Mouse (Mus musculus) gastrocnemius, postnatal 36 days (tissue): ENCODE data around the gene Sp1. TPM values are rescaled to one million over a fixed set of nuclear protein-coding genes. Genes with fewer than 3 reads are reported as not detected.
A peak's percentile ranks its signal among the peaks of the same experiment; 100 is the strongest.

Source experiments
- DNase-seq, 2 experiments: peaks; one replicate each; pipeline ENCODE4 v3.0.0; 2022
- intact Hi-C: fragments of 180-260 bp; cut with DNase I; formaldehyde crosslinking; loops from one replicate; pipeline ENCODE4 v1.15.1; 2025
- total RNA-seq, 2 experiments: library from RNA; stranded (reverse); gene quantifications; 2 replicates each; pipeline ENCODE4 v1.2.3; 2021

Gene Sp1
- total RNA-seq, 2 experiments from 2014 or later: 20.2 to 22.8 TPM

DNA sequence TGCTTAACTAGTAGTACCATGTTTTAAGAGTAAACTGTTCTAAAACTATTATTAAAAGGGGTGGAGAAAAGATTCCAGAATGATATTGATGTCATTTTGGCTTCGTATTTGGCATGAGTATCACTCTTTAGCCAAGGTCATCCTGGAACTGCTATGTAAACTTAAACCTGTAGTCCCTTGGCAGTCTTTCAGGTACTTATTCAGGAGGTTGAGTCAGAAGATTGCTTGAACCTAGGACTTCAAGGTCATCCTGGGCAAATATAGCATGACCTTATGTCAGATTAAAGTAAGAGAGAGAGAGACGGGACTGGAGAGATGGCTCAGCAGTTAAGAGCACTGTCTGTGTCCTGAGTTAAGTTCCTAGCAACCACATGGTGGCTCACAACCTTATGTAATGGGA is 18.7 kb downstream of the Sp1 start:
- intact Hi-C loops: no loop called here

GRCm38 (mm10) chr15:102426963-102427362 is 21.0 kb downstream of the Sp1 start:
- intact Hi-C loops: no loop called here
- no peak for DNase-seq

More for the DNA sequence above, 18.7 kb downstream of the Sp1 start:
- DNase-seq: no peak

DNA sequence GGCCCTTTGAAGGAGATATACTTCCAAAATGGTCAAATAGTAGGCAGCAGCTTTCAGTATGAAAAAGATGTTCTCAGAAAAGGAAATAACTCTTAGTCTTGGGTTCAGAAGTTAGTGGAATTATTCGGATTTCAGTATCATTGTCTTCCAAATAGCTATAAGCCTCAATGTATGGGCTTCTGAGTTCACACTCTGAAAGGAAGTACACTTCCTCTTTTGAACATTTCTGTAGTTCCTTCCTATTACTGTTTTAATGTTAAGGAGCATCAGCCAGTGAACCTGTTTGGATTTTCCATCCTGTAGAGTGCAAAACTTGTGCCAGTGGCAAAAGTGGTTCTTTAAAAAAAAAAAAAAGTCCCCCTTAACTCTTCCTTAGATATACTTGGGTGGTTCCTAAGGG is 26.1 kb downstream of the Sp1 start:
- DNase-seq: no peak
- intact Hi-C loops: no loop called here

GRCm38 (mm10) chr15:102433173-102433572 is 27.2 kb downstream of the Sp1 start:
- DNase-seq: no peak
- intact Hi-C loops: no loop called here

GRCm38 (mm10) chr15:102442490-102442889 is 36.5 kb downstream of the Sp1 start:
- DNase-seq: peak; percentile 78 to 79
- intact Hi-C loops: no loop called here

- intact Hi-C loops: no loop called here
- no peak for DNase-seq
These were observed 39.2 kb downstream of the Sp1 start, which contains the start of gene Amhr2 for GRCm38 (mm10) chr15:102445146-102445545. Gene Amhr2, plus strand, starts transcription at chr15:102445367.

DNA sequence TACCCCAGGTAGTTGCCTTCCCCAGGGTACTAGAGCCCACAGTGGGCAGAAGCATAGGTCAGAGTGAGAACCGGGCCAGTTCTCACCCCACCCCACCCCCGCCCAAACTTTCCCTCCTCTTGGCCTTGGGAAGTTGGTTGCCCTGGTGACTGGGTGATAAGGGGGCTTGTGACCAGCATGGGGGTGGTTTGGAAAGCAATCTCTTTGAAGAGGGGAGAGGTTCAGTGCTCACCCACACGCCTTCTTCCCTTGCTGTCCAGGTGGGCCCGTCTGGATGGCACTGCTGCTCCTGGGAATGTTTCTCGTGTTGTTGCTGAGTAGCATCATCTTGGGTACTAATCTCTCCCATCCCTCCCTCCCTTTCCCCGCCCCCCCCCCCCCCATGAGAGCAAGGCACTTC is 40.5 kb downstream of the Sp1 start:
- intact Hi-C loops: loop anchor here (2.0 kb wide), 1 partner anchor 64 kb away; no protein-coding TSS in a partner anchor
- no peak for DNase-seq

DNA sequence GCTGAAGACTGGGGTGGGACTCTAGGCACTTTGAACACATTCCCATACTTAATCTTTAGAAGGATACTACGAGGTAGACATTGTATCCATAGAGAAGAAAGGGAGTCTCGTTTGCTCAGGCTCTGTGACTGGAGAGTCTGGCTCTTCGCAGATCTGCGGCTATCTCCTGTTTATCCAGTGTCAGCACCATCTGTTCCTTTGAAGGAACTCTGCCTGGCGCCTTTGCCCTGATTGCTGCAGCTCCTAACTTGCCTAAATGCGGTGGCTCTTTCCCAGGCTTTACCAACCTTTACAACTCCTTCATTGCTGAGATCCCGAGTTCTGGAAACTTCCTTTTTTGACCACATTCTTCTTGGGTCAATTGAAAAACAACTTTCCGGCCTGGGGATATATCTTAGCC is 43.4 kb downstream of the Sp1 start:
- intact Hi-C loops: no loop called here
- no peak for DNase-seq

GRCm38 (mm10) chr15:102450928-102451327 is 45.0 kb downstream of the Sp1 start:
- DNase-seq: no peak
- intact Hi-C loops: no loop called here

- intact Hi-C loops: no loop called here
- DNase-seq: peak in 1 of 2 experiments; percentile 36
These were observed 45.9 kb downstream of the Sp1 start for GRCm38 (mm10) chr15:102451666-102452430.

DNA sequence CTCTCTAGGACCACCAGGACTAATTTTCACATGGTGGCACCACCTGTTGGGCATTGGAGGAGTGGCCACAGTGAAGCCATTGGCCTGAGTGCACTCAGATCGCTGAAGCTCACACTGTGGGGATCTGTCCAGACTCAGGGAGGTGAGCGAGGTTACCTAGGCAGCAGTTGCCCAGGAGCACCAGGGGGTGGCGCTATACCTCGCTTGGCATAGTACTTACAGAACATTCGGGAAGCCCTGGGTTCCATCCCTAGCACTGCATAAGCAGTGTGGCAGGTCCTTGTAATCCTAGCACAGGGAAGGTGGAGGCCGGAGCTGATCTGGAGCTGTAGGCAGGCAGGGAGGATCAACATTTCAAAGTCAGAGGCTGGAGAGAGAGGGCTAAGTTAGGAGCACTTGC is 50.0 kb downstream of the Sp1 start:
- no peak for DNase-seq
- intact Hi-C loops: no loop called here

- intact Hi-C loops: no loop called here
- no peak for DNase-seq
These were observed 52.2 kb downstream of the Sp1 start for GRCm38 (mm10) chr15:102458050-102458736.

DNA sequence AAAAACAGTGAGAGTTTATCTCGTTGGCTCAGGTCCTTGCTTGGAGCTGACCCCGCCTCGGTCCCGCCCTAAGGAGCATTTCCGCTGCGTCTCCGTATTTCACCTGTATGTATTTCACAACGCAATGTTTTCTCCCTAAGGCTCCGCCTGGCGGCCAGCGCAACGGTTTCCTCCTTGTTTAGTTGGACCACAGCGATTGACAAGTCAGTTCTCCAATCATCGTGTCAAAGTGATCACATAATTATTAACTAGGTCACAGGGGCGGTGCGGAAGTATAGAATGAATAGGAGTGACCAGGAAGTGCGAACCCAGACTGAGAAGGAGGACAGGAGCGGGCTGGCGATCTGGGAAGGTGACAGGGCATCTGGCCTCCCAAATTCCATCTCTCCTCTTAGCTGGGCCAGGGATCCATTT is 53.0 kb downstream of the Sp1 start, which contains the start of gene Prr13:
Gene Prr13, plus strand, starts transcription at position 125 of the 414 bp plus-strand sequence.
- intact Hi-C loops: no loop called here
- DNase-seq: peak; percentile 75 to 87

- DNase-seq: no peak
- intact Hi-C loops: no loop called here
These were observed 53.4 kb downstream of the Sp1 start for GRCm38 (mm10) chr15:102459381-102459780.

DNA sequence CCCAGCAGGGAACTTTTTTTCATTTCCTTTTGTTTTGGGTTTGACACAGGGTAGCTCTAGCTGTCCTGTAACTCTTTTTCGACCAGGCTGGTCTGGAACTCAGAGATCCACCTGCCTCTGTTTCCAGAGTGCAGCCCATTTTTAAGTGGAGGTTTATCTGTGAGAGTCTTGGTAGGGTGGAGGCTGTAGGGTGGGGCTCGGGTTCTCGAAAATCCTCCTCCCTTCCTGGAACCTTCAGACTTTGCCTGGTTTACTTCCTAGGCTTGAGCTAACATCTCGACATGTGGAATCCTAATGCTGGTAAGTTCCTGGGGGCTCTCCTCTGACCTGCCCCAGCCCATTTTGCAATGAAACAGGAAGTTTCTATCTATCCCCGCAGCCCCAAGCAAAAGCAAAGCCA is 53.9 kb downstream of the Sp1 start:
- DNase-seq: no peak
- intact Hi-C loops: loop anchor here (5.0 kb wide), 1 partner anchor 207 kb away; no protein-coding TSS in a partner anchor

GRCm38 (mm10) chr15:102460409-102460808 is 54.5 kb downstream of the Sp1 start:
- intact Hi-C loops: loop anchor here (5.0 kb wide), 1 partner anchor 207 kb away; no protein-coding TSS in a partner anchor
- DNase-seq: no peak

GRCm38 (mm10) chr15:102460971-102461370 is 55.0 kb downstream of the Sp1 start:
- no peak for DNase-seq
- intact Hi-C loops: loop anchor here (5.0 kb wide), 1 partner anchor 206 kb away; no protein-coding TSS in a partner anchor

GRCm38 (mm10) chr15:102461430-102462075 is 55.6 kb downstream of the Sp1 start:
- intact Hi-C loops: loop anchor here (5.0 kb wide), 1 partner anchor 206 kb away; no protein-coding TSS in a partner anchor
- no peak for DNase-seq

DNA sequence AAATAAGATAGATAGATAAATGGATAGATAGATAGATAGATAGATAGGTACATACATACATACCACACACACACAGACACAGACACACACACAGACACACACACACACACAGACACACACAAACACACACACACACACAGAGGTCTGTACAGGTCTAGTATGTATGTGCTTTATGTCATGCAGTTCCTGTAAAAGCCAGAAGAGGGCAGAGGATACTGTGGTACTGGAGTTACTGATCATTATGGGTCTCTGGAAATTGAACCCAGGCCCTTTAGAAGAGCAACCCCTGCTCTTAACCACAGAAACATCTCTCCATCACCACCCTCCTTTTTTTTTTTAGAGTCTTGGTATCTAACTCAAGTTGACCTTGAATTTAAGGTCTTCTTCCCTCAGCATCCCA is 57.7 kb downstream of the Sp1 start:
- intact Hi-C loops: loop anchor here (5.0 kb wide), 1 partner anchor 204 kb away; no protein-coding TSS in a partner anchor
- DNase-seq: no peak

DNA sequence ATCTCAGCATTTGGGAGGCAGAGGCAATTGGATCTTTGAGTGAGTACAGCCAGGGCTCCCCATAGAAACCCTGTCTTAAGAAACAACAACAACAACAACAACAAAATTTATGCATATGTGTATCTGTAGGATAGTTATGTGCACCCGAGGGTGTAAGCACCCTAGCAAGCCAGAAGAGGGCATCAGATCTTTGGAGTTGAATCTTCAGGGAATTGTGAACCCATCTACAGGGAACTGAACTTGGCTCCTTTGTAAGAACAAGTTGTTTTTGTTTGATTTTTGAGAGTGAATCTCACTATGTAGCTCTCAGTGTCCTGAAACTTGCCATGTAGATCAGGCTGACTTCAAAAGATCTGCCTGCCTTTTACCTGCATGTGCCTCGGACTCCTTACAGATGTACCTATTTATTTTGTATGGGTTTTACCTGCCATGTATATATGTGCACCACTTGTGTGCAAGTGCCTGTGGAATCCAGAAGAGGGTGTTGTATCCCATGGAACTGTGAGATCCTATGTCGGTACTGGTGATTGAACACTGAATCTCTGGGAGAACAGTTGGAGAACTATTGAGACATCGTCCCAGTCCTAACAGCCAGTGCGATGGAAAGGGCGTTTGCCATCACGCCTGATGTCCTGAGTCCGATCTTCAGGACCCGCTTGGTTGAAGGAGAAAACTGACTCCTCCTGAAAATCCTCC is 62.9 kb downstream of the Sp1 start:
- intact Hi-C loops: no loop called here
- DNase-seq: no peak
